Comparison of ENCODE assay signal across 15 mouse cellular contexts in genomic region chr11:90871686-90872085, GRCm38 (mm10).
DNase-seq lines count a peak whose midpoint lies in the region.
"Had no signal": no experiment of that assay in that cellular context is flagged by ENCODE, and none has a peak within 500 bp of the region (broad histone marks: within the 10 kb centered on the region; RNA-seq: fewer than 3 reads in every experiment).

No protein-coding gene starts in this region.

- peak; percentile 24 for DNase-seq in layer of hippocampus, adult 11-12 months (ENCODE audit: low spot score)
- no peak for DNase-seq in layer of hippocampus, postnatal 10 days (ENCODE audit: low spot score in 2 of 2)
- peak; percentile 27 to 43 for DNase-seq in right cerebral cortex, postnatal 10 days (ENCODE audit: low spot score in 2 of 2)
- no peak for DNase-seq in right cerebral cortex, postnatal 36 days (ENCODE audit: low spot score in 2 of 2)
- DNase-seq in layer of hippocampus, adult 9-10 months (ENCODE audit: low spot score): peak; percentile 35
- no peak for DNase-seq in heart, adult 11 months
- DNase-seq in gastrocnemius, postnatal 25 days: no peak
- DNase-seq: adrenal gland, postnatal 36 days; B cell, adult 2 months; cerebellum, adult 18-20 months; cerebellum, postnatal 14 days; embryo, embryonic 11 days; kidney, postnatal 25 days; lung, adult 18-20 months; lung, postnatal 14 days had no signal

Comparison
In these comparisons a context has a peak if more than half of its experiments do, and no peak if none do; other contexts are left out.
1. DNase-seq: peak in layer of hippocampus, adult 11-12 months (single experiment), right cerebral cortex, postnatal 10 days (2 of 2) and layer of hippocampus, adult 9-10 months (single experiment); none in layer of hippocampus, postnatal 10 days (0 of 2), right cerebral cortex, postnatal 36 days (0 of 2), heart, adult 11 months (single experiment) and gastrocnemius, postnatal 25 days (single experiment).